Mouse (Mus musculus): ENCODE data around the gene Gm15517. TPM values are rescaled to one million over a fixed set of nuclear protein-coding genes. Genes with fewer than 3 reads are reported as not detected.
A peak's percentile ranks its signal among the peaks of the same experiment; 100 is the strongest.

Gene Gm15517
- polyA plus RNA-seq, 1 experiment: not detected

DNA sequence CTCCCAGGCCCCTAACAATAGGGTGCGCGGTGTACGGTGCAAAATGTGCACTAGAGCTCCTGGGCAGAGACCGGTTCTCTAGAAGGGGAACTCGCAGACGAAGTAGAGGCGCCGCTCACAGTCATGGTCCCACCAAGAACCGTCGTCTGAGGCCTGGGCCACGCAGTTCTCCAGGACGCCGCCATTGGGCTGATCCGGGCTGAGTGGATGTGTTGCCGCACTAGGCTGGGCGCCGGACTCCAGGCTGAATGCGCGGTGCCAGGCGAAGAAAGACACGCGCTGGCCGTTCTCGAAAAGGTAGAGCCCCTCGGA is 43.2 kb downstream of the Gm15517 start:
- TF ChIP-seq CTCF (IDR thresholded peaks at IDR 0.05; ENCODE audit: low read depth, low read length) (no peak), POLR2A (IDR thresholded peaks at IDR 0.05; ENCODE audit: insufficient read depth, low read length) (no peak), EP300 (IDR thresholded peaks at IDR 0.05; ENCODE audit: insufficient read depth, low read depth, low read length) (no peak)
- Histone ChIP-seq H3K27me3 (ENCODE audit: control insufficient read depth, insufficient read depth, low read length, poor library complexity, severe bottlenecking) (no peaks in the 10 kb centered on the region), H3K4me1 (ENCODE audit: control insufficient read depth, insufficient read depth, low read length) (peaks cover 1% of the 10 kb centered on the region), H3K9me3 (replicated peaks; ENCODE audit: control insufficient read depth, insufficient read depth, low read length, poor library complexity, severe bottlenecking) (no peaks in the 10 kb centered on the region), H3K27ac (ENCODE audit: insufficient read depth, low read length) (peak overlapping the region; percentile 60), H3K9ac (ENCODE audit: low read depth, poor library complexity, severe bottlenecking) (peak overlapping the region; percentile 74), H3K4me3 (ENCODE audit: low read depth, low read length) (peak overlapping the region; percentile 75), H3K36me3 (ENCODE audit: control insufficient read depth, insufficient read depth, low read length, poor library complexity, severe bottlenecking) (no peaks in the 10 kb centered on the region)

DNA sequence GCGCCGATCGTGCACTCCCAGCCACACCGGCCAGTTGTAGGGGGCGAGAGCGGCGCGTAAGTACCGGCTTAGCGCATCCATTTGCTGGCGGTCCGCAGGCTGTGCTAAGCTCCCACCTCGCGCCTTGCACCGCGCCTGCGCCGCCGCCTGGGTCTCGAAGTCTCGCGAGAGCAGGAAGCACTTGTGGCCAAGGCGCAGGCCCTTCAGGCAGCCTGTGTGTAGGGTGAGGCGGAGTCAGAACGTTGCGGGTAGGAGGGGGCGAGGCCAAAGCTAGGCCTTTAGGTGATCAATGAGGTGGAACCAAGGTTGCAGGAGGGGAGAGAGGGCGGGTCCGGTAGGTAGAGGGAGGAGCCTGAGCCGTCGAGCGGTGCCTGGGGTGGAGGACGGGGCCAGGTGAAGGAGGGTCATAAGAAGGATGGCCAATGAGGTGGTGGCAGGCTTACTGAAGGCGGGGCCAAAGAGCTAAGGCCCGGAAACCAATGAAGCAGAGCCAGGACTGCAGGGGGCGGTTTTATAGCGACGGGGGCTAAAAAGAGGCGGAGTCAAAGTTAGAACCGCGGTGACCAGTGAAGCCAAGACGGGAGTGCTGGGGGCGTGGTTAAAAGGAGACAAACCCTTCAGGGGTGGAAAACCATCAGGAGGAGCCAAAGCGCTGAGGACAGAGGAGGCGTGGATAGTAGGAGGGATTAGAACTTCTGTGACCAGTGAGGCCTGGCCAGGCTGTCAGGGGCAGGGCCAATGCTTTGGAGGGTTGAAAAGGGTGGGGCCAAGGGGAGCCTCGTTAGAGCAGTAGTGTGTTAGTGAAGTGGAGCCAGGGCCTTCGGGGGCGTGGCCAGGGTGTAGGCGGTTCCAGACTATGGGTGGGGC is 43.8 kb downstream of the Gm15517 start:
- H3K9me3 ChIP-seq (replicated peaks; ENCODE audit: control insufficient read depth, insufficient read depth, low read length, poor library complexity, severe bottlenecking): no peaks in the 10 kb centered on the region
- H3K27ac ChIP-seq (ENCODE audit: insufficient read depth, low read length): peak overlapping the region; percentile 60
- H3K4me3 ChIP-seq (ENCODE audit: low read depth, low read length): peak overlapping the region; percentile 75
- no peaks in the 10 kb centered on the region for H3K27me3 ChIP-seq (ENCODE audit: control insufficient read depth, insufficient read depth, low read length, poor library complexity, severe bottlenecking)
- H3K36me3 ChIP-seq (ENCODE audit: control insufficient read depth, insufficient read depth, low read length, poor library complexity, severe bottlenecking): no peaks in the 10 kb centered on the region
- TF ChIP-seq EP300 (IDR thresholded peaks at IDR 0.05; ENCODE audit: insufficient read depth, low read depth, low read length) (peak; percentile 46; the same call in 1 of the 2 replicates), POLR2A (IDR thresholded peaks at IDR 0.05; ENCODE audit: insufficient read depth, low read length) (peak; percentile 94), CTCF (IDR thresholded peaks at IDR 0.05; ENCODE audit: low read depth, low read length) (no peak)
- H3K4me1 ChIP-seq (ENCODE audit: control insufficient read depth, insufficient read depth, low read length): peaks cover 1% of the 10 kb centered on the region
- H3K9ac ChIP-seq (ENCODE audit: low read depth, poor library complexity, severe bottlenecking): peak overlapping the region; percentile 74

DNA sequence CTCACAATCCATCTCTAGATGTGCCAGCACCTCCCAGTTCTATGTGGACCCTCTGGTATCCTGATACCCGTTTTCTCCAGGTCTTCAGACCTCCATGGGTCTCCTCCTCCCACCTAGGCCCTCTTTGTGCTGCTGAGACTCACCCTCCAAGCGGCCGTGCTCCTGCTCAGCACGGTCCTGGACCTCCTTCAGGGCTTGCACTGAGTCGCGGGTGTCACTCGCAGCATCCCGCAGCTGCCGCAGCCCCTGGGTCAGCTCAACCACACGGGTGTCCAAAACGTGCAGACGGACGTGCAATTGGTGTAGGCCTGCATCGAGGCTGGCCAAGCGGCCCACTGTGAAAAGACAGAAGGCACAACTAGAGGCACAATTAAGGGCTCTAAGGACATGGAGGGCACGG is 44.4 kb downstream of the Gm15517 start:
- no peaks in the 10 kb centered on the region for H3K27me3 ChIP-seq (ENCODE audit: control insufficient read depth, insufficient read depth, low read length, poor library complexity, severe bottlenecking)
- H3K9ac ChIP-seq (ENCODE audit: low read depth, poor library complexity, severe bottlenecking): no peak overlapping the region
- H3K36me3 ChIP-seq (ENCODE audit: control insufficient read depth, insufficient read depth, low read length, poor library complexity, severe bottlenecking): no peaks in the 10 kb centered on the region
- H3K9me3 ChIP-seq (replicated peaks; ENCODE audit: control insufficient read depth, insufficient read depth, low read length, poor library complexity, severe bottlenecking): no peaks in the 10 kb centered on the region
- peak overlapping the region; percentile 42 for H3K4me3 ChIP-seq (ENCODE audit: low read depth, low read length)
- TF ChIP-seq POLR2A (IDR thresholded peaks at IDR 0.05; ENCODE audit: insufficient read depth, low read length) (peak; percentile 44), CTCF (IDR thresholded peaks at IDR 0.05; ENCODE audit: low read depth, low read length) (no peak)
- H3K4me1 ChIP-seq (ENCODE audit: control insufficient read depth, insufficient read depth, low read length): peaks cover 1% of the 10 kb centered on the region
- no peak overlapping the region for H3K27ac ChIP-seq (ENCODE audit: insufficient read depth, low read length)

DNA sequence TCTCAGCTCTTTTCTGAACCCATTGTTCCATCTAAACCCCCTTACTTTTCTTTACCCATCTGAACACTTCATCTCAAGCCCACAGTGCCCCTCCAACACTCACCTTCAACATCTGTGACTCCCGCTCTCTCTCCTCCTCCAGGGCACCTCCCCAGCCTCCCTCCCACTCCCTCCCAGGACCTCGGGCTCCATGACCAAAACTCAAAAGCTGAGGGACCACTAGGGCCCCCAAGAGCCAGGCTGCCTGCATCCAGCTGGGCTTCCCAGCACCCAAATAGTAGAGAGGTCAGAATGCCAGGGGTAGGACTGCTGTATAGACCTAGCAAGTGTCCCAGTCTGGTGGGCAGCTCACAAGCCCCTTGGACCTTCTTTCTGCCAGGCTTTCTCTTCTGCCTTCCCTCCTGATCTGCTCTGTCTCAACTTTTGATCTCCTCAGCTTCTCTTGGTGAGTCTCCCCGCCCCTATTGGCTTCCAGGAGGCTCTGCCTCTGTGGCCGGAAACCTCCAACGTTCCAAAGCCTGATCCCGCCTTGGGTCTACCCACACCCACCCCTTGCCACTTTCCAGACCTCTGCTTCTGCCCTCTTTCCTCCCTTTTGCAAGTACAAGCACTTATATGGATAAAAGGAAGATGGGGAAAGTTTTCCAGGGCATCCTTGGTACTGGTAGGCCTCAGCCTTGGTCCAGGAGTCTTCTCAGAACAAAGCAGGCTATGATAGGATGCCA is 45.4 kb downstream of the Gm15517 start, which contains the start of gene Clec11a:
TSS of gene Clec11a (minus strand) at position 387 of the 725 bp plus-strand sequence.
- H3K4me3 ChIP-seq (ENCODE audit: low read depth, low read length): peak within 1 kb of the TSS; percentile 42
- no peak within 1 kb of the TSS for H3K27ac ChIP-seq (ENCODE audit: insufficient read depth, low read length)
- H3K4me1 ChIP-seq (ENCODE audit: control insufficient read depth, insufficient read depth, low read length): peaks cover 1% of the 10 kb centered on the region
- no peaks in the 10 kb centered on the region for H3K9me3 ChIP-seq (replicated peaks; ENCODE audit: control insufficient read depth, insufficient read depth, low read length, poor library complexity, severe bottlenecking)
- H3K27me3 ChIP-seq (ENCODE audit: control insufficient read depth, insufficient read depth, low read length, poor library complexity, severe bottlenecking): no peaks in the 10 kb centered on the region
- no peaks in the 10 kb centered on the region for H3K36me3 ChIP-seq (ENCODE audit: control insufficient read depth, insufficient read depth, low read length, poor library complexity, severe bottlenecking)
- TF ChIP-seq CTCF (IDR thresholded peaks at IDR 0.05; ENCODE audit: low read depth, low read length) (no peak), EP300 (IDR thresholded peaks at IDR 0.05; ENCODE audit: insufficient read depth, low read depth, low read length) (no peak), POLR2A (IDR thresholded peaks at IDR 0.05; ENCODE audit: insufficient read depth, low read length) (no peak)
- no peak within 1 kb of the TSS for H3K9ac ChIP-seq (ENCODE audit: low read depth, poor library complexity, severe bottlenecking)

DNA sequence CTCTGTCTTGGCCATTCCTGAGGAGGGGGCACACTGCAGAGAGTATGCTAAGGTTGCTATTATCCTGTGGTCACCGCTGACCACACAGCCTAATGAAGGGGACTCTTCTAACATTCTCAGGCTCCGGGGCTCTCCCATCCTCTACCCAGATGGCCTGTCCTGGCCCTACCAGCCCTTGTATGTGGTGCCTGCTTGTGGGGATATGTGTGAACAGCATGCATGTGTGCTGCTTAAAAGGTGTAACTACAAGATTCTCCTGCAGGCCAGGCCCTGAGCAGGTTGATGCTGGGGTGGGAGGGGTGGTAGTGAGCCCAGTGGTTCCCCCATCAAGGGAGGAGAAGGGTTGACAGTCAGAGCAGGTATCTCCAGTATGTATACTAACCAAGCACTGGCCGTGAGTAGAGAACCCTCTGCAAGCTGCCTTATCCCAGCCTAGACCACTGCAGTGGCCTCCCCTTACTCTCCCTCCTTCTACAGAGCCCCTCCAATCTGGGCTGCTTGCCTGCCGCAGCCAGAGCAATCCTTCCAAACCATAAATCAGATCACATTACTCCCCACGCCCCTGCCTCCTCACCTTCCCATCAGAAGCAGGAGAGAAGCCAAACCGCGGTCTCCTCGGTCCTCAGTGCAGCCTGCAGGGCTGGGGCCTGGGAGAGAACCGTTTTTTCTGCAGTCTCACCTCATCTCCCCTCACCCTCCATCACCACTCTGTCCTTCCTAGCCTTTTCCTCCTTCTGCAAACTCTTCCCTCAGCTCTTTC is 46.2 kb downstream of the Gm15517 start:
- Histone ChIP-seq H3K9me3 (replicated peaks; ENCODE audit: control insufficient read depth, insufficient read depth, low read length, poor library complexity, severe bottlenecking) (no peaks in the 10 kb centered on the region), H3K27me3 (ENCODE audit: control insufficient read depth, insufficient read depth, low read length, poor library complexity, severe bottlenecking) (no peaks in the 10 kb centered on the region), H3K9ac (ENCODE audit: low read depth, poor library complexity, severe bottlenecking) (no peak overlapping the region), H3K27ac (ENCODE audit: insufficient read depth, low read length) (no peak overlapping the region), H3K4me3 (ENCODE audit: low read depth, low read length) (no peak overlapping the region), H3K4me1 (ENCODE audit: control insufficient read depth, insufficient read depth, low read length) (no peaks in the 10 kb centered on the region), H3K36me3 (ENCODE audit: control insufficient read depth, insufficient read depth, low read length, poor library complexity, severe bottlenecking) (no peaks in the 10 kb centered on the region)
- no peak for TF ChIP-seq POLR2A (IDR thresholded peaks at IDR 0.05; ENCODE audit: insufficient read depth, low read length)
- TF ChIP-seq CTCF (IDR thresholded peaks at IDR 0.05; ENCODE audit: low read depth, low read length): no peak
- no peak for TF ChIP-seq EP300 (IDR thresholded peaks at IDR 0.05; ENCODE audit: insufficient read depth, low read depth, low read length)
